In genomic region chr9:73162571-73163333, GRCm38 (mm10) we compare ENCODE assay signal across 8 mouse cellular contexts. TPM values are rescaled to one million over a fixed set of nuclear protein-coding genes. Genes with fewer than 3 reads are reported as not detected.
A peak's percentile ranks its signal among the peaks of the same experiment; 100 is the strongest.
DNase-seq lines count a peak whose midpoint lies in the region; ATAC-seq and TF ChIP-seq lines count a peak whose summit lies in the region.

No protein-coding gene starts in this region.

- no peak overlapping the region for H3K4me3 ChIP-seq in bone marrow, adult 2 months (replicated peaks; ENCODE audit: control insufficient read depth, low read depth, low read length)
- peak overlapping the region; percentile 33 for H3K4me3 ChIP-seq in embryonic facial prominence, embryonic 15.5 days (replicated peaks)
- H3K4me3 ChIP-seq in heart, embryonic 14.5 days (ENCODE audit: control insufficient read depth in 1 of 2, insufficient read depth in 1 of 2, low read depth in 1 of 2, low read length in 2 of 2) = peak overlapping the region; percentile 29 to 48
- H3K4me3 ChIP-seq in liver, embryonic 12.5 days = peak overlapping the region; percentile 32; the same call in 1 of the 2 replicates
- H3K4me3 ChIP-seq in stomach, embryonic 16.5 days (replicated peaks; ENCODE audit: low read length) = peak overlapping the region; percentile 43

- no peak overlapping the region for H3K27ac ChIP-seq in bone marrow, adult 2 months (ENCODE audit: control insufficient read depth, insufficient read depth, low read depth, low read length, poor library complexity)
- H3K27ac ChIP-seq in embryonic facial prominence, embryonic 15.5 days (replicated peaks) = no peak overlapping the region
- no peak overlapping the region for H3K27ac ChIP-seq in heart, embryonic 14.5 days (replicated peaks in 1 of 2; ENCODE audit: control insufficient read depth in 1 of 2, insufficient read depth in 1 of 2, low read depth in 2 of 2, low read length in 2 of 2)
- H3K27ac ChIP-seq in liver, embryonic 12.5 days = no peak overlapping the region
- no peak overlapping the region for H3K27ac ChIP-seq in stomach, embryonic 16.5 days (ENCODE audit: low read length)

- no peaks in the 10 kb centered on the region for H3K36me3 ChIP-seq in embryonic facial prominence, embryonic 15.5 days
- no peaks in the 10 kb centered on the region for H3K36me3 ChIP-seq in heart, embryonic 14.5 days (ENCODE audit: control insufficient read depth, insufficient read depth, low read length)
- no peaks in the 10 kb centered on the region for H3K36me3 ChIP-seq in liver, embryonic 12.5 days
- no peaks in the 10 kb centered on the region for H3K36me3 ChIP-seq in stomach, embryonic 16.5 days (ENCODE audit: control insufficient read depth, insufficient read depth, low read length)

- peak; percentile 57 for TF ChIP-seq CTCF in bone marrow, adult 2 months (IDR thresholded peaks at IDR 0.05; ENCODE audit: control insufficient read depth, insufficient read depth, low read length)

- DNase-seq in A20 (ENCODE audit: low read depth, low spot score) = peak; percentile 77
- peak; percentile 80 for DNase-seq in kidney, postnatal 14 days
- DNase-seq in natural killer cell, adult 2 months (ENCODE audit: low spot score in 2 of 2) = peak; percentile 41 to 47

- H3K9me3 ChIP-seq in embryonic facial prominence, embryonic 15.5 days (replicated peaks) = no peaks in the 10 kb centered on the region
- H3K9me3 ChIP-seq in heart, embryonic 14.5 days (ENCODE audit: control insufficient read depth, low read length) = no peaks in the 10 kb centered on the region
- H3K9me3 ChIP-seq in liver, embryonic 12.5 days (replicated peaks) = peaks cover 11% of the 10 kb centered on the region
- no peaks in the 10 kb centered on the region for H3K9me3 ChIP-seq in stomach, embryonic 16.5 days (replicated peaks; ENCODE audit: control insufficient read depth, low read length)

- no peaks in the 10 kb centered on the region; the same call in 1 of the 2 replicates for H3K4me1 ChIP-seq in bone marrow, adult 2 months (ENCODE audit: control insufficient read depth, insufficient read depth, low read length)
- no peaks in the 10 kb centered on the region for H3K4me1 ChIP-seq in embryonic facial prominence, embryonic 15.5 days
- H3K4me1 ChIP-seq in heart, embryonic 14.5 days (ENCODE audit: control insufficient read depth in 2 of 2, insufficient read depth in 2 of 2, low read length in 2 of 2) = peaks cover 0 to 2% of the 10 kb centered on the region in 2 experiments; a peak in 1 of 4 replicates
- no peaks in the 10 kb centered on the region; the same call in 1 of the 2 replicates for H3K4me1 ChIP-seq in liver, embryonic 12.5 days
- H3K4me1 ChIP-seq in stomach, embryonic 16.5 days (ENCODE audit: control insufficient read depth, insufficient read depth, low read length) = no peaks in the 10 kb centered on the region

- TF ChIP-seq POLR2A in bone marrow, adult 2 months (IDR thresholded peaks at IDR 0.05; ENCODE audit: borderline replicate concordance, control insufficient read depth, low read depth, low read length) = no peak

- ATAC-seq in embryonic facial prominence, embryonic 15.5 days (ENCODE audit: insufficient number of reproducible peaks, low FRiP score, low TSS enrichment, low read depth) = 0 out of 2 replicates have a peak, but pooled peaks have one; percentile 77
- ATAC-seq in heart, embryonic 14.5 days (ENCODE audit: insufficient number of reproducible peaks, insufficient read depth, low FRiP score, low read depth) = no peak
- no peak for ATAC-seq in liver, embryonic 12.5 days
- ATAC-seq in stomach, embryonic 16.5 days (ENCODE audit: insufficient read depth, low FRiP score) = 0 out of 2 replicates have a peak, but pooled peaks have one; percentile 37

- H3K27me3 ChIP-seq in embryonic facial prominence, embryonic 15.5 days = 0 out of 2 replicates have a peak, but pooled peaks cover 5% of the 10 kb centered on the region
- H3K27me3 ChIP-seq in heart, embryonic 14.5 days (ENCODE audit: control insufficient read depth, insufficient read depth, low read length) = no peaks in the 10 kb centered on the region
- no peaks in the 10 kb centered on the region for H3K27me3 ChIP-seq in liver, embryonic 12.5 days (replicated peaks)
- no peaks in the 10 kb centered on the region for H3K27me3 ChIP-seq in stomach, embryonic 16.5 days (ENCODE audit: control insufficient read depth, insufficient read depth, low read length)

- H3K4me2 ChIP-seq in embryonic facial prominence, embryonic 15.5 days (replicated peaks) = peak overlapping the region; percentile 46
- peak overlapping the region; percentile 61 for H3K4me2 ChIP-seq in heart, embryonic 14.5 days (ENCODE audit: low read length)
- peak overlapping the region; percentile 55 for H3K4me2 ChIP-seq in liver, embryonic 12.5 days
- peak overlapping the region; percentile 76 for H3K4me2 ChIP-seq in stomach, embryonic 16.5 days (ENCODE audit: low read depth, low read length)

- no peak overlapping the region for H3K9ac ChIP-seq in embryonic facial prominence, embryonic 15.5 days
- H3K9ac ChIP-seq in heart, embryonic 14.5 days (ENCODE audit: low read length) = 0 out of 2 replicates have a peak overlapping the region, but pooled peaks have one; percentile 25
- peak overlapping the region; percentile 17; the same call in 1 of the 2 replicates for H3K9ac ChIP-seq in liver, embryonic 12.5 days
- peak overlapping the region; percentile 61 for H3K9ac ChIP-seq in stomach, embryonic 16.5 days (ENCODE audit: low read length)

- 24% methylated on average over 26 of the region's 26 CpGs for WGBS in bone marrow, adult 2 months
- 17% methylated on average over 26 of the region's 26 CpGs for WGBS in embryonic facial prominence, embryonic 15.5 days
- 10% methylated on average over 26 of the region's 26 CpGs for WGBS in heart, embryonic 14.5 days
- WGBS in liver, embryonic 12.5 days (ENCODE audit: insufficient replicate concordance) = 17% methylated on average over 26 of the region's 26 CpGs
- WGBS in stomach, embryonic 16.5 days = 18% methylated on average over 26 of the region's 26 CpGs

RNA-seq across cellular contexts. Expression of gene Rsl24d1, which starts 49.5 kb away (rescaled TPM):
- polyA plus RNA-seq in bone marrow, adult 2 months (2011; ENCODE audit: insufficient read depth, insufficient read length, low replicate concordance, missing spikeins) = 37.2 and 47.4 TPM in 2 replicates
- polyA plus RNA-seq in embryonic facial prominence, embryonic 15.5 days (2015; fragmentation: Nextera tagmentation; extraction: Ambion mirVana) = 102 and 105 TPM in 2 replicates
- polyA plus RNA-seq in heart, embryonic 14.5 days (2014; fragmentation: Nextera tagmentation; extraction: Ambion mirVana) = 87.7 and 92.9 TPM in 2 replicates
- 92.7 and 93.7 TPM in 2 replicates for polyA plus RNA-seq in liver, embryonic 12.5 days (2016; fragmentation: Nextera tagmentation; extraction: Ambion mirVana)
- 85.1 and 90.5 TPM in 2 replicates for polyA plus RNA-seq in stomach, embryonic 16.5 days (2015; fragmentation: Nextera tagmentation; extraction: Ambion mirVana)

Comparison
In these comparisons a context has a peak if more than half of its experiments do, and no peak if none do; other contexts are left out.
1. ATAC-seq: peak in embryonic facial prominence, embryonic 15.5 days (single experiment) and stomach, embryonic 16.5 days (single experiment); none in heart, embryonic 14.5 days (single experiment) and liver, embryonic 12.5 days (single experiment).
2. Peak in every context shown above with its lines, with median percentiles within 50 percentile points of each other: DNase-seq and H3K4me2 ChIP-seq.